Mouse (Mus musculus) kidney, adult 2 months (tissue): Measurements from ENCODE around the gene Tbc1d7. TPM values are rescaled to one million over a fixed set of nuclear protein-coding genes. Genes with fewer than 3 reads are reported as not detected.
A peak's percentile ranks its signal among the peaks of the same experiment; 100 is the strongest.

Experiments
- DNase-seq: peaks from one replicate; pipeline ENCODE4 v3.0.0; 2021
- H3K27ac ChIP-seq: fragments of 200-500 bp; 2 replicates; pipeline ENCODE4 v1.5.1; 2012; ENCODE audit warnings: low read depth, low read length, control low read depth, inconsistent platforms; ENCODE audit not compliant: insufficient read depth
- H3K27me3 ChIP-seq: fragments of 200-500 bp; replicated peaks from 2 replicates; pipeline ENCODE4 v1.6.1; 2012; ENCODE audit warnings: mild to moderate bottlenecking, moderate library complexity, low read length, inconsistent platforms; ENCODE audit not compliant: control insufficient read depth, insufficient read depth
- H3K36me3 ChIP-seq: fragments of 200-500 bp; 2 replicates; pipeline ENCODE4 v1.6.1; 2012; ENCODE audit warnings: mild to moderate bottlenecking, moderate library complexity, low read length, inconsistent platforms; ENCODE audit not compliant: control insufficient read depth, insufficient read depth
- H3K4me1 ChIP-seq: fragments of 200-500 bp; 2 replicates; pipeline ENCODE4 v1.6.1; 2011; ENCODE audit warnings: low read length; ENCODE audit not compliant: control insufficient read depth, insufficient read depth
- H3K4me3 ChIP-seq: fragments of 200-500 bp; 2 replicates; pipeline ENCODE4 v1.5.1; 2011; ENCODE audit warnings: mild to moderate bottlenecking, low read depth, low read length, control low read depth; ENCODE audit not compliant: insufficient read depth
- CTCF ChIP-seq: fragments of 200-500 bp; conservative IDR thresholded peaks from 2 replicates; pipeline ENCODE4 v1.5.1; 2011; ENCODE audit warnings: low read depth, mild to moderate bottlenecking, control low read depth, low read length, moderate library complexity, mixed read lengths; ENCODE audit not compliant: insufficient read depth, insufficient read length
- POLR2A ChIP-seq: fragments of 200-500 bp; IDR thresholded peaks from one replicate; pipeline ENCODE4 v1.6.1; 2011; ENCODE audit warnings: low read depth, low read length, control low read depth
- WGBS: fragments of 180-500 bp; shearing (Covaris S2); methylation state at CpG from one replicate; pipeline ENCODE4 v1.1.7; 2018; 5-methylcytosine and 5-hydroxymethylcytosine counted together
- polyA plus RNA-seq: library from polyadenylated mRNA; depleted of rRNA; stranded (reverse); fragments of >200 nt; gene quantifications from 2 replicates; pipeline ENCODE4 v1.2.3, GENCODE M21; 2012

The Tbc1d7 gene
- polyA plus RNA-seq, 1 experiment: 33.7 TPM

- H3K4me3 ChIP-seq: no peak overlapping the region
- 75% methylated on average over 7 of the region's 7 CpGs for WGBS
- DNase-seq: no peak
- no peaks in the 10 kb centered on the region for H3K27me3 ChIP-seq
- no peaks in the 10 kb centered on the region for H3K4me1 ChIP-seq
- no peak overlapping the region for H3K27ac ChIP-seq
- no peaks in the 10 kb centered on the region for H3K36me3 ChIP-seq
- no peak for TF ChIP-seq POLR2A
- no peak for TF ChIP-seq CTCF
Measured at GRCm38 (mm10) chr13:43181104-43181503, 9.8 kb upstream of the Tbc1d7 start.

- no peak for TF ChIP-seq POLR2A
- no peak for TF ChIP-seq CTCF
- H3K27me3 ChIP-seq: no peaks in the 10 kb centered on the region
- DNase-seq: no peak
- no peaks in the 10 kb centered on the region for H3K4me1 ChIP-seq
- 92% methylated on average over 7 of the region's 7 CpGs for WGBS
- H3K27ac ChIP-seq: no peak overlapping the region
- H3K4me3 ChIP-seq: no peak overlapping the region
- no peaks in the 10 kb centered on the region for H3K36me3 ChIP-seq
Measured at GRCm38 (mm10) chr13:43177317-43177716, 6.0 kb upstream of the Tbc1d7 start.

GRCm38 (mm10) chr13:43176676-43177075 lies 5.4 kb upstream of the Tbc1d7 start:
- no peak for TF ChIP-seq POLR2A
- TF ChIP-seq CTCF: no peak
- WGBS: 98% methylated on average over 3 of the region's 3 CpGs
- no peak for DNase-seq
- Histone ChIP-seq H3K4me1 (no peaks in the 10 kb centered on the region), H3K4me3 (no peak overlapping the region), H3K27me3 (no peaks in the 10 kb centered on the region), H3K36me3 (no peaks in the 10 kb centered on the region), H3K27ac (no peak overlapping the region)

- no peak overlapping the region for H3K4me3 ChIP-seq
- H3K27me3 ChIP-seq: no peaks in the 10 kb centered on the region
- H3K4me1 ChIP-seq: no peaks in the 10 kb centered on the region
- DNase-seq: peak; percentile 84
- no peak for TF ChIP-seq POLR2A
- TF ChIP-seq CTCF: peak; percentile 76
- H3K27ac ChIP-seq: no peak overlapping the region
- H3K36me3 ChIP-seq: no peaks in the 10 kb centered on the region
- WGBS: 15% methylated on average over 9 of the region's 9 CpGs
Measured at GRCm38 (mm10) chr13:43173262-43173661, 2.0 kb upstream of the Tbc1d7 start.

- Histone ChIP-seq H3K27ac (no peak overlapping the region), H3K4me1 (no peaks in the 10 kb centered on the region), H3K36me3 (no peaks in the 10 kb centered on the region), H3K27me3 (no peaks in the 10 kb centered on the region), H3K4me3 (peak overlapping the region; percentile 67)
- 37% methylated on average over 14 of the region's 14 CpGs for WGBS
- TF ChIP-seq CTCF (0 out of 2 replicates have a peak, but pooled peaks have one; percentile 11), POLR2A (no peak)
- DNase-seq: peak; percentile 12
Measured at GRCm38 (mm10) chr13:43172036-43172713, 874 bp upstream of the Tbc1d7 start.

GRCm38 (mm10) chr13:43167721-43168120 lies 3.6 kb downstream of the Tbc1d7 start:
- Histone ChIP-seq H3K36me3 (no peaks in the 10 kb centered on the region), H3K4me1 (no peaks in the 10 kb centered on the region), H3K27me3 (no peaks in the 10 kb centered on the region), H3K4me3 (no peak overlapping the region), H3K27ac (no peak overlapping the region)
- TF ChIP-seq POLR2A: no peak
- no peak for DNase-seq
- WGBS: 77% methylated on average over 9 of the region's 9 CpGs

GRCm38 (mm10) chr13:43159429-43159828 lies 11.9 kb downstream of the Tbc1d7 start:
- TF ChIP-seq CTCF: no peak
- no peak for TF ChIP-seq POLR2A
- H3K36me3 ChIP-seq: no peaks in the 10 kb centered on the region
- no peaks in the 10 kb centered on the region for H3K27me3 ChIP-seq
- no peak overlapping the region for H3K4me3 ChIP-seq
- 52% methylated on average over 3 of the region's 3 CpGs for WGBS
- peak; percentile 58 for DNase-seq
- H3K27ac ChIP-seq: no peak overlapping the region; the same call in 1 of the 2 replicates
- H3K4me1 ChIP-seq: no peaks in the 10 kb centered on the region
